Mouse (Mus musculus): Measurements from ENCODE around the gene Fam83g.

The Fam83g gene

DNA sequence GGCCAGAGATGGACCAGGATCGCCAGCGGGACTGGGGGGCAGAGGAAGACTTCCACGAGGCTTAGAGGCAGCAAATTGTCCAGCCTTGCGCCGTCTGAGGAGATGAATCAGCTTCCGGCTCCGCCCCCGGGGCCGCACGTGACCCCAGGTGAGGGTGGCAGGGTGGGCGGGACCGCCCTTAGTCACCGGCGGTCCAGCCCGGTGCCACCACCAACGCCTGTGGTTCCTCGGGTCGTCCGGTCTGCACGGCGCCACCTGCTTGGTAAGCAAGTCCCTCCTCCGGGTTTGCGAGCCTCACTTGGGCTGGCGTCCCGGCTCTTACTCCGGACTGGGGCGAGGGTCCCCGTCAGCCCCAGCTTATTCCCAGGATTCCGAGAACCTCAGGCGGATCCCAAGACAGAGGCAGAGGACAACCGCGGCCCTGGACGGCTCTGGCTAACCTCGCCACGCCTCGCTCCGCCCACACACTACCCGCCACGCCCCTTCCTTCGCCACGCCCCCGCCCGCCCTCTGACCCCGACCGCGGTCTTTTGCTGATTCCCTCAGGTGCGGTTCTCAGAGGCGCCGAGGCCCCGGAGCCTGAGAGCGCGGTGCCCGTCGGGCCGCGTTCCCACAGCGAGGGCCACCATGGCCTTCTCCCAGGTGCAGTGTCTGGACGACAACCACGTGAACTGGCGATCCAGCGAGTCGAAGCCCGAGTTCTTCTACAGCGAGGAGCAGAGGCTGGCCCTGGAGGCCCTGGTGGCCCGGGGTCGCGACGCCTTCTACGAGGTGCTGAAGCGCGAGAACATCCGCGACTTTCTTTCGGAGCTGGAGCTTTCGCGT is at the start of gene Fam83g:
Gene Fam83g, plus strand, starts transcription at position 185 of the 825 bp plus-strand sequence.
- in situ Hi-C loops (cut with MboI, MseI), result loop anchor here in 1 of 2 experiments (10.0 kb wide), 1 partner anchor 781 kb away; no protein-coding TSS in a partner anchor

DNA sequence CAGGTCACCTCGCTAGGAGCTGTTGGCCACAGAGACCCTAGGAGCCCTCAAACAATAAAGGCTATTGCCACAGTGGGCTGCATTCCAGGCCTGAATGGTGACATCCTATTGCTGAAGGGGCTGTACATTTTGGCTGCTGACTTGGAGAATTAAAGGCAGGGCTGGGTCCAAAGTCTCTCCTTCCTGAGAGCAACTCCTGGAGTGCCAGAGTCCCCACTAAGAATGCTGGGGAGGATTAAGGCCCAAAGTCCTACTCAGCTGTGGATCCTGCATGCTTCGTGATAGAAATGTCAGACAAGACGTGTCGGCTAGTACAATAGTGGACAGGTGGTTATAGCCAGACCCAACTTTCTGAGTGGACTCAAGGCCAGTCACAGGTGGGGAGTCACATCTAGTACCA is 47.6 kb upstream of the Fam83g start:
- in situ Hi-C loops (cut with MboI, MseI), result loop anchor here in 1 of 2 experiments (5.0 kb wide), 1 partner anchor 1769 kb away; no protein-coding TSS in a partner anchor

DNA sequence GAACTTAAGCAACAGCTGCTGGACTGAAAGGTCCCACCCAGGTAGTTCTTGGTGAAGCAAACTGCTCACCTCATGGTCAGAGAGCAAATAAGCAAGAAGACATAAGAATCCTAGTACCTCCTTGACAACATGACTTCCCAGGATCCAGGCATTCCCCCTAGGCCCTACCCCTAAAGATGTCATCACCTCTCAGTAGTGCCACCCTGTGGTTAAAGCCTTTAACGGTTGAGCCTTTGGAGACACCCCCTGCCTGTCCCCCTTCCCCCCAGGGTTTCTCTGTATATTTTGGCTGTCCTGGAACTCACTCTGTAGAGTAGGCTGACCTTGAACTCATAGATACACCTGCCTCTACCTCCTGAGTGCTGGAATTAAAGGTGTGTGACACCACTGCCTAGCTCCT is 46.5 kb upstream of the Fam83g start:
- in situ Hi-C loops (cut with MboI, MseI), result loop anchor here in 1 of 2 experiments (5.0 kb wide), 1 partner anchor 1770 kb away; no protein-coding TSS in a partner anchor

DNA sequence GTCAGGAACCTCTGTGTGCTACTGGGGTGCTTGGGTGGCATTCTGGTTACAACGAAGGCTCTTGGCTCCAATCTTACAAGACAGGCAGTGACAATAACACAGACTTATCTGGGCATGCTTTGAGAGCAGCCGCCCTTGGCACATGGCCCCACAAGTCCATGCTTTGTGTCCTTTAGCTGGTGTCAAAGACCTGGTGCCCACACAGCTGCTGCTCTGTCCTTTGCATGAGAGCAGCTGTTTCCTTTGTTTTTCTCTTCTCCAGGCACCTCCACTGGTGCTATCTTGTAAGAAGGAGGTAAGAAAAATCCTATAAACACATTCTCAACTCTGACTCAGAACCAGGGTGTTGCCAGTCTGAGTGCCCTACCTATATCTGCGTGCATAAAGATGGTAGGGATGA is 46.0 kb upstream of the Fam83g start:
- in situ Hi-C loops (cut with MboI, MseI), result loop anchor here in 1 of 2 experiments (5.0 kb wide), 1 partner anchor 1771 kb away; no protein-coding TSS in a partner anchor

DNA sequence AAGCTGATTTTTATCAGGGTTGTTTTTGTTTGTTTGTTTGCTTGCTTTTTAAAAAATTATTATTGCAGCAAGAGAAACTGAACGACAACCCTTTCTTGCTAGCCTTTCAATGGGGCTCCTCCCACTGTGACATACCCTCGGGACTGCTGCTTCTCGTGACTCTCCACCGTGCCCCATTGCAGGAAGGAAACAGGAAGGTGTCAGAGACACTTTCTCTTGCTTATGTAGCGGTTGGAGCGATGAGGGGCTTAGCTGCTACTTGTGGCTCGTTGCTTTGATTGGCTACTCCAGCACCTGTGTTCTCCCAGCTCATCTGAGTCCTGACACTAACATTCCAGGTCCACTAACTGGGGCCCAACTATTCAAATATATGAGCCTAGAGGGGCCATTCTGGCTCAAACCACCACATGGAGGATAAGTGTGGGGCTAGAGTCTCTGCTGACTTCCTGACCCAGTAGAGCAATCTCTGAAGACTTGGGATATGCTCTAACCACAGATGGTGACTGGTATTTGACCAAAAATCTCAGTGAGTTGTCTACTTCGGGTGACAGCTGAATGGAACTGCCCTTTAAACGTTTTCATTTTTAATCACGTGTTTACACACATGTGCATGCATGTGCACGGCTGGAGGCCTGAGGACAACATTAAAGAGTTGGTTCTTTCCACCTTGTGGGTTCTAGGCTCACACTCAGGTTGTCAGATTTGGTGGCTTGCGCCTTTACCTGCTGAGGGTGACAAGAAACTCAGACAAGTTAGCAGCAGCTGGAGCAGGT is 44.9 kb upstream of the Fam83g start:
- in situ Hi-C loops (cut with MboI, MseI), result loop anchor here in 1 of 2 experiments (5.0 kb wide), 1 partner anchor 1772 kb away; no protein-coding TSS in a partner anchor

DNA sequence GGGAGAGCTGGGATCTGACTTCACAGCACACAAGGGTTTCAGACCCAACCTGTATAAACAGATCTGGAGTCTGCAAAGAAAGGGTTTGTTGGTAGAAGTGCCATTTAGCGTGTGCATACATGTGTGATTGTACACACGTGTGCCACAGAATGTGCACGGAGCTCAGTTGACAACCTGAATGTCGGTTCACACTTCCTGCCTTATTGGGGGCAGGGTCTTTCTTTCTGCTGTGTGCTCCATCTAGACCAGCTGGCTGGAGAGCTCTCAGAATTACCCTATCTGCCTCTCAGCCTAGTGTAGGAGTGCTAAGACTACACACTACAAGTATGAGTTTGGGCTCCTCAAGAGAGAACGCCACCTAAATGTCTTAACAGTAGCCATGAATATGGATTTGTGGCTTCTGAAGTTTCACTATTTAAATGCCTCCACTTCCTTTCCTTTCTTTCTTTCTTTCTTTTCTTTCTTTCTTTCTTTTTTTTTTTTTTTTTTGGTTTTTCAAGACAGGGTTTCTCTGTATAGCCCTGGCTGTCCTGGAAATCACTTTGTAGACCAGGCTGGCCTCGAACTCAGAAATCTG is 44.2 kb upstream of the Fam83g start:
- in situ Hi-C loops (cut with MboI, MseI), result loop anchor here (5.0 kb wide), 2 partner anchors 512 to 1772 kb away; partner anchors contain the start of gene Tnfrsf13b (in 1 of the 2)

DNA sequence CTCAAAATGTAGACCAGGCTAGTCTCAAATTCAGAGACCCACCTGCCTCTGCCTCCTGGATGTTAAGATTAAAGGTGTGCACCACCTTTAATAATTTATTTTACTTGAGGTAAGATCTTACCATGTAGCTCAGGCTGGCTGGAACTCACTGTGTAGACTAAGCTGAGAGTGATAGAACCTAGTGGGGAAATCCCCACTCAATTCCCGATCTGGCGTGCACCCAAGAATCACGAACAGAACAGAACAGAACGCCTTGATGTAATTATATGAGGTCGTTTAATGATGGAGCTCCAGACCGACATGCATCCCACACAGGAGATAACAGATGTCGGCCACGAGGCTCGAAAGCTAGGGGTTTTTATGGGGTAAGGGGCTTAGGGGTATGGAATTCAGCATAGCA is 43.3 kb upstream of the Fam83g start:
- in situ Hi-C loops (cut with MboI, MseI), result loop anchor here in 1 of 2 experiments (5.0 kb wide), 1 partner anchor 513 kb away; the partner anchor contains the start of gene Tnfrsf13b

DNA sequence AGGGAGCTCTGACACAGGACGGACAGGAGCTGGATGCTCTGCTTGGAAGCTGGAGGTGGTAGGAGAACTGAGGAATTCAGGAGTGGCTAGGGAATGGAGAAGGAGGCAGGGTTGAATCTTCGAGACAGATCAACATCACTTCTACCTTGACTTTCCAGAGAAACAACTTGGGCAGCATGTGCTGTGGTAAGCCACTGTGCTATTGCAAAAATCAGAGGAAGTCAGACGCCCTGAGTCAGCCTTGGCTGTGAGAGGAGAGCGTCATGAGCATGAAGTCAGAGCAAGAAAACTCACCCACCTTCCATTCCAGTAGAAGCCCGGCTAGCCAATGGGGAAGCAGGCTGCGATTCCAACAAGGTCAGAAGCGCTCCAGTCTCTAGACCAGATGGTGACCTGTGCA is 41.8 kb upstream of the Fam83g start:
- in situ Hi-C loops (cut with MboI, MseI), result loop anchor here in 1 of 2 experiments (5.0 kb wide), 1 partner anchor 515 kb away; the partner anchor contains the start of gene Tnfrsf13b

DNA sequence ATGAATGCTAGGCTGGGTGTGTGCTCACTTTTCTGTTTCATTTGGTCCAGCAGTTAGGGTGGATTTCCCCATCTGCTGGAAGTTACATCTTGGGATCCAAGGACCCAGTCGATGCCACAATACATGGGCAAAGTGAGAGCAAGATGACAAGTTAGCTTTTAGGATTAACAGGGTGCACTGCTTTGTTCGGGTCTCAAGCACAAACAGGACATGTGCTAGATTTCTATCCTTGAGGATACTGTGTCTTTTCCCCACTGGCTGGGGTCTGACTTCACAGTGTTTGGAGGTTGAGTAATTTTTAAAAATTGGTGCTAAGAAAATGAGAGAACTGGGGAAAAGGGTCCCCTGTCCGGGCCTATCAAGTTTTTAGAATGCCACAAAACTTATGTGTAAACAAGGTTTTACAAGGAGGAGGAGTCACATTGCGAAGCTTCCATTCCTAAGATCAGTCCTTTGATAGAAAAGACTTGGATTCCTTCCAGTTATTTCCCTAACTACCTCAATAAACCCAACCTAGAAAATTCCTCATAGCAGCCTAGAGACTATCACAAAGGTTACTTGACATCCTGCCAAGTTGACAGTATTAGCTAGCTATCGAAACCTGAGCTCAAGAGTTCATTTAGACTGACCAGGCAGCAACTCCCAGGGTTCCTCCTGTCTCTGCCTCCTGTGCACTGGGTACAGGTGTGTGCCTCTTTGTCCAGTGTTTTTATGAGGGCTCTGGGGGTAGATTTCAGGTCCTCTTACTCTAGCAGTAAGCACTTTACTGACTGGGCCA is 40.5 kb upstream of the Fam83g start:
- in situ Hi-C loops (cut with MboI, MseI), result loop anchor here in 1 of 2 experiments (5.0 kb wide), 1 partner anchor 516 kb away; the partner anchor contains the start of gene Tnfrsf13b

DNA sequence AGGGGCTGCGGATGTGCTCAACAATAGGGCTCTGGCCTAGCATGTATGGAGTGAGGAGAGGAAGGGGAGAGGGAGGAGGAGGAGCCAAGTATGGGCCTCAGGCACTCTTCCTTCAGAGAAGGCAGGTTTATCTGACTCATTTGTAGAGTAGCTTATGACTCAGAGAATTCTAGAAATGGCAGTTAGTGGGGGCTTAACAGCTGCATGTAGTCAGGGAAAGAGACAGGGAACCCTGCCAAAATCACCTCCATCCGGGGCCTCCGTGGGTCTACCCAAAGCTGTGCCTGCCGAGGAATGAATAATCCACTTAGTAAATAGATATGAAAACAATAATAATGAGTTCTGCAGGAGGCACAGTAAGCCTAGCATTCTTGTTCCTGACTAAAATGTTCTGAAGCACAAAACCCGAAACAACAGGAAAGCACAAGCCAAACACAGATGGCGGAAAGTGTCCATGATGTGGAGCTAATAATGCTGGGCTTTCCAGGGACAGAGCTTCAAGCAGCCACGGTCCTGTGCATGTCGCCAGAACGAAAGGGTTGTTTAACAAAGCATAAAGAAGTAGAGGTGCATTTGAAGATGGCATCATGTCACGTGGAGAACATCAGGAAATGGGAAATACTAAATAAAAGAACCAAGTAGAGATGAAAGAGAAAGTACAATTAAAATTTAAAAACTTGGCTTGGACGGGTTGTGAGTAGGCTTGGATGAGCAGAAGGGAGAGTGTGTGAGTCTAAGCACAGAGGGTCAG is 39.1 kb upstream of the Fam83g start:
- in situ Hi-C loops (cut with MboI, MseI), result loop anchor here in 1 of 2 experiments (5.0 kb wide), 1 partner anchor 517 kb away; the partner anchor contains the start of gene Tnfrsf13b

DNA sequence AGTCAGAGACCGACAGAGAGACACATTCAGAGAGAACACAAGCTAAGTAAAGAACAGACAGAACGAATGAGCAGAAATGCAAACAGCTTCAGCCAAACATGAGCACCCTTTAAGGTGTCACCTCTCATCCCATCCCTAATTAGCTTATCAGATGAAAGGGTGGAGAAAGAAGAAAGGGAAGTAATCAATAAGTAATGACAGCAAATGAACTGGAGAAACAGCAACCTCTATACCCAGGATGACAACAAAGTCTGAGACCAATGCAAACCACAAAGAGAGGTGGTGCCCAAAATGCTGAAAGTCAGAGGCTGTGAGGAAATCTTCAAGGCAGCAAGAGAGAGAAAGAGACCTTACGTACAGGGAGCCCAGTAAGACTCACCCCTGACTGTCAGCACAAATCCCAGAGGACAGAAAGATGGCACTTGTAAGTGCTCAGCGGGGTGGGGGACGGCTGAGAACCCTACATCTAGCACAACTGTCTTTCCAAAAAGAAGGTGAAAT is 38.5 kb upstream of the Fam83g start:
- in situ Hi-C loops (cut with MboI, MseI), result no loop called here

DNA sequence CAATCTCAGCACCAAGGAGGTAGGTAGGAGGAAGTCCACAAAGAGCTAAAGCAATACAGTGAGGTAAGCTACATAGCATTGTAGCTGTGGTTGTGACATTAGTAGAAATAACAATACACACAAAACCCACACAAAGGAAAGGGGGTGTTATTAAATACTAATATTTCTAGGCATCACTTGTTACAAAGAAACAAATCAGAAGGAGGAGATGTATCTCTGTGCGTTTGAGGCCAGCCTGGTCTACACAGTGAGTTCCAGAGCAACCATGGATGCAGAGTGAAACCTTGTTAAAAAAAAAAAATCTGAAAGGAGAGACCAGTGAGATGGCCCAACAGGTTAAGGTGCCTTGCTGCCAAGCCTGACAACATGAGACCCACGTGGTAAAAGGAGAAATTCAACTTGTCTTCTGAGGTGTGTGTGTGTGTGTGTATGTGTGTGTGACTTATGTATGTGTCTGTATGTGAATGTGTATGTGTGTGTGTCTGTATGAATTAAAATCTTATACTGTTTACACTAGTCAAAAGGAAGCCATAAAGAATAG is 37.3 kb upstream of the Fam83g start:
- in situ Hi-C loops (cut with MboI, MseI), result no loop called here

DNA sequence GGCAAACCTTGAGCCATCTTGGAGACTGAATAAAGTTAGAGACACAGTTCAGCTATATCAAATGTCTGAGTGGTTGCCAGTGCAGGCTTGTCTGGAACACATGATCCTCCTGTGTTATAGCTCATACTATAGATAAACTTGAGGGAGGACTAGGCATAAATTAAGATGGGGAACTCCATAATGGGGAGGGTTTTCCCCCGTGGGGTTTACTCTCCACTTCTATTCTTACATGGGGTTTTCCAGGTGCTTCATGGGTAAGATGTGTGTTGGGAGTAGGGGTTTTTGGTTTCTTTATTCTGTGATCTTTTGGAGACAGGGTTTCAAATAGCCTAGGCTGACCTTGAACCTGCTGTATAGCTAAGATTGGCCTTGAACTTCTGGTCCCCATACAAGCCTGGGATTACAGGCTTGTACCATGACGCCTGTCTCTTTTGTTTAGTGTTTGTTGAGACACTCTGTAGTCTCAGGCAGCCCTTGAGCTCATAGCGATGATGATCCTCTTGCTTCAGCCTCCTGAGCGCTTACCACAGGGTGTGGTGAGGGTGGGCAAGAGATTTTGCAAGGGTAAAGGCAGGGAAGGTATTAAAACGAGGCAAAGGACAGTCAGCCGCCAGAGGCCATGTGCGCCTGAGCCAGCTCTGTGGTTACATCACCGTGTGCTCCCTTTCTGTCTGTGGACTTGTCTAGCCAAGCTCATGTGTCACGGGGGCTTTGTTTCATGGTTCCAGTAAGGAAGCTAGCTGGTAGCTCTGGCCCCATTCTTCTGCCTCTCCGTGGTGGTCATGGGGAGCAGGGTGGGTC is 36.6 kb upstream of the Fam83g start:
- in situ Hi-C loops (cut with MboI, MseI), result no loop called here

DNA sequence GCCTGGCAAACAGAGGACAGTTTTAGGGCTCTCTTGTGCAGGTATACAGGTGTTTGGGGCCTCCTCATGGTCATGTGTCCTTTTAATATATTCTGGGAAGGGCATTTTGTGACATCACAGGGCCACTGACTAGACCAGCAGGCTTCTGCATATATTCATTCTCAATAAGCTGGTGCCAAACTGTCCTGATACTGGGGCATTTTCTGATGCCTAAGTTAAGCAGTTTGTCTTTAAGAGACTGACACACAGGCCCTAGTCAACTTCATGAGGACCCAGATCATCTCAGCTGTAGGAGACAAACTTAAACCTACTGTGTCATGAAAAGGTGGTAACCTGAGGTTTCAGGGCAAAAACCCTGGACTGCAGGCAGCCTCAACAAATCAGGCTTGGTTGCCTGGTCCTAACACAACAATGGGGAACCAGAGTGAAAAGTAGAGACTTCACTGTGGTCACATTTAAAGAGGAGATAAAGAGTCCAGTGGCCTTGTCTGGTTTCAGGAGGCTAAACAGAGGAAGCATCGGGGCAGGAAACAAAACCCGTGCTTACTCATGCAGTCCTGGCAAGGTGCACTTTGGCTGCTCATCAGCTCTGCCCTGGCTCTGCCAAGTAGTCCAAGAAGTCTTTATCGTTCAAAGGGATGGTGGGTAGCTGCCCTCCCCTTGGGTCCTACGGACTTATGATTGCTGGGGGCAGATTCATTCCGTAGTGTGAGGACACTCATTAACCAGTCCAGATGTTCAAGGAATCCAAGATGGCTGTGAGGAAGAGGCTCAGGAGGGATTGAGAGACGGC is 35.7 kb upstream of the Fam83g start:
- in situ Hi-C loops (cut with MboI, MseI), result no loop called here

DNA sequence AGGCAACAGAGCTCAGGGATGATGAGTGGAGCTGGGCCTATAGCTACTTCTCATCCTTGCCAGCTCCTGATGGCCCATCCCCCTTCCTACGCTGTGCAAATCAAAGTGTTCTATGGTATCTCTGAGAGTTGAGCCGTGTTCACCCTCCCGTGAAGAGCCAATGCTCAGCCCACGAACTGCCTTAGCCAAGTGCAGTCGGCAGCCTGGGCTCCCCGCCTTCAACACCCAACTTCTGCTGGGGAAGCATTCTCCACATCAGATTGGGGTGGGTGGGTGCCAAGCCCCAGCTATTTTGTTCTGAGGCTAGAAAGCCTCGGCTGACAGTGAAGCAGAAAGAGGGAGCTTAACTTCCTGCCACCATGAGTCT is 35.2 kb upstream of the Fam83g start:
- in situ Hi-C loops (cut with MboI, MseI), result no loop called here

DNA sequence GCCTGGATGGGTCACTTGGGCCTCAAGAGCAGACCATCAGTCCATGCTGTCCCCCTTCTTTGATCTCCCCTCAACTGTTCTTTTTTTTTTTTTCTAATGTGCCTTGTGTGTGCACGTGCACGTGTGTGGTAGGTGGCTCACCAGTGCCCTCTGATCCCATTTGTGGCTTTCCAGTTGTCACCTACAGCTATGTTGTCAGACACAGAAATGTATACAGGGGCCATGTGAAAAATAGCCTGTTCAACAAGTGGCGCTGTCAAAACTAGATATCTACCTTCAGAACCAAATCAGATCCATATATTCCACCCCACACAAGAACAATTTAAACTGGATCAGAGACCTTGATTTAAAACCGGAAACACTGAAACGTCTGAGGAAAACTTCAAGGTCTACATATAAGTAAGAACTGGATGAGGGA is 34.7 kb upstream of the Fam83g start:
- in situ Hi-C loops (cut with MboI, MseI), result no loop called here

DNA sequence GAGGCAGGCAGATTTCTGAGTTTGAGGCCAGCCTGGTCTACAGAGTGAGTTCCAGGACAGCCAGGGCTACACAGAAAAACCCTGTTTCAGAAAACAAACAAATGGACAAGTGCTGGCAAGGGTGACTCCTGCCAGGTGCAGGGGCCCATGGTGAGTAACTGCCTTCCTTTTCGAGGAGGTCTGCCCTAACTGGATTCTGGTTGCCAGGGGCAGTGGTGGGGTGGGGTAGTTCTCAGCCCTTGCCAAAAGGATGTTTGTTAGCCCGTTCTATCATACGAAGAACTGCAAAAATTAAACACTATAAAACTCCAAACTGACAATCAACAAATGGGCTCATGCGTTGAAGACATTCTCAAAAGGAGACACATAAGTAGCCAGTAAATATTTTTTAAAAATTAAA is 34.3 kb upstream of the Fam83g start:
- in situ Hi-C loops (cut with MboI, MseI), result no loop called here

Data from T-helper 17 cell (primary cell).